Mouse (Mus musculus): ENCODE measurements around the gene Dnaja4. TPM values are rescaled to one million over a fixed set of nuclear protein-coding genes. Genes with fewer than 3 reads are reported as not detected.
A peak's percentile ranks its signal among the peaks of the same experiment; 100 is the strongest.

Dnaja4 gene
- total RNA-seq, 4 experiments from 2014 or later: 25.6 to 30.9 (median 28.1) TPM

- peak; percentile 26 for DNase-seq
Measured at GRCm38 (mm10) chr9:54700174-54700475, 1.5 kb downstream of the Dnaja4 start.

DNA sequence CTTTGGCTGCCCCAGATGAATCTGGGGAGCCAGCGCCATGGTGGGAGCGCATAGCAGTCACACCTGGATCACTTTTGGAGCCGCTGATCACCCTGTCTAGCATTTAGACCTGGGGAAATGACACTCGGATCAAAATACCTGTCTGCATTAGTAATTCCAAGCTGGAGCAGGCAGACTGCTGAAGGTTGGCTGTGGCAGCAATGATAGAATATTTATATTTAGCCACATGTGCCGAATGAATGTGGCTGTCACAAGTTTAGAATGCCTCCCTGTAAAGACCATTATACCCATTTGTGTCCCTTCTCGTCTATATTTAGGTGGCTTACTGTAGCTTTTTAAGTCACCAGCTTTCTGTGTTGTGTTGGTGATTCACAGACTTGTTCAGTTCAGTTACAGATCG lies 2.1 kb downstream of the Dnaja4 start:
- DNase-seq: no peak

DNA sequence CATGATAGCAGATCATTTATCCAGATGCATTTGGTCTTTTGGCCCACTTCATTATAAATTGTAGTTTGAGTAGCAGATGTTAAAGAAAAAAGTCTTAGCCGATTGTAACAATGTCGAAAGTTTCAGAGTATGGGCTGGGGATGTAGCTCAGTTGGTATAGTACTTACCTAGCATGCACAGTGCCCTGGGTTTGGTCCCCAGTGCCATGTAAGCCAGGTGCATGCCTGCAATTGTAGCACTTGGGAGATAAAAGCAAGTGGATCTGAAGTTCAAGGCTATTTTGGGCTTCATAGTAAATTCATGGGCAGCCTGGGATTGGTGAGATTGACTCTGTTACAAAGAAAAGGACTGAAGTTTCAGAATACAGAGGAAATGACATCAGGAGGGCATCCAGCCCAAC lies 3.9 kb downstream of the Dnaja4 start:
- DNase-seq: no peak

DNA sequence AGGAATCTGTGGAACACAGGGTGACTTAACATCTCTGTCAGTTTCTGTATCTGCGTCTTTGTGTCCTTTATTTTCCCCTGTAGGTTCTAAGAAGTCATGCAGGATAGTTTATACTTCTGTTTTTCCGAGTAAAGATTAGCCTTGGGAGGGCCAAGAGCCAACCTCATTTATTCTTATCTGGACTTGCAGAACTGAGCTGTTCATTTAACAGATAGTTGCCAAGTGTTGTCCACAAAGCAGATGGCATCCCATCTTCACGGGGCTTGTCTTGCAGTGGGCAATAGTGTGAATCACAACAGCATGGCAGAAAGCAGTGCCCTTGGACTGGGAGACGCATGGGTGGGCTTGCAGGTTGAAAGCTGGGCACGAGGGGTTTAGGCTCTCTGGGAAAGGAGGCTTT lies 5.7 kb downstream of the Dnaja4 start:
- no peak for DNase-seq

DNA sequence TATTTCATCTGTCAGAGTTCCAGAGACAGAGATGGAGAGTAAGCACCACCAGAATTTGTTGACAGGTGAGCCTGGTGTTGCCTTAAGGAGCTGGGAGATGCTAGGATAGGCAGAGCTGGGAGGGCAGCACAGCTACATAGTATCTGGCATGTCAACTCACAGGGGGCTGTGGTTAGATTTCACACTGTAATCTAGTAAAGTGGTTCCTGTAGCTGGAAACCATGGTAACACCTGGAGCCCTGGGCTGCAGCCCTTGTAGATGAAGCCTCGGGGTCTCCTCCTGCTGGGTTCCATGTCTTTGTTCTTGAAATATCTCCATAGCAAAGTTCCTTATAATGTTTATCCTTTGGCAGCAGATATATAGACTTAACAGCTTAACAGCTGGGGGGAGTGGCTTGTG lies 6.9 kb downstream of the Dnaja4 start:
- no peak for DNase-seq

DNA sequence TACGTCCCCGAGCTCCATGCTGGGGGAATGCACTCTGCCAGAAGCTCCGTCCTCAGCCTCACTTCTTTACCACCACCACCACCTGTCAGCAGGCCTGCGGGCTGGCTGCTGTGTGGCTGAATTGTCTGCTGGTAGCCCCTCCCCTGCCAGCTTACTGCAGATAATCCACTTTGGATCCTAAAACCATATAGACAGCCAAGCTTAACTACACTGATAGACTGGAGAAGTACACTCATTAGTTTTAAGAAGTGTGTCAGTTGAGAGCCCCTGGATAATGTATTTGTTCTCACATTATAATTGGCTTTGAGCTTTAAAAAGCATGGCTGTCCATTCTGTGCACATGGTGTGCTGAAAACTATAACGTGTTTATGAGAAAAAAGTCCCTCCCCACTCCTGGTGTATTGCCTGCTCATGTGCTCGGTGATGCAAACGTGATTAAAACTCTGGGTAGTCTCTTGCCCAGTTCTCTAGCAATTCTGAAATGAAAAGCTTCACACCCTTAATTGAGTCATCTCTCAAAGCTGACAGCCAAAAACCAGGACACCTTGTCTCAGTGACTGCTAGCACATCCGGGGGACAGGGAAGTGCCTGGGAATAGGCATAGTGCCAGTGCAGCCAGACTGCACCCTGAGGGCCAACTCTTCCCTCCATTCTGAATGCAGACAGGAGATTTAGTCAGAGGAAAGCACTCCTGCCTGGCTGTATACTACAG lies 8.8 kb downstream of the Dnaja4 start:
- no peak for DNase-seq

GRCm38 (mm10) chr9:54708085-54708484 lies 9.4 kb downstream of the Dnaja4 start:
- DNase-seq: no peak

DNA sequence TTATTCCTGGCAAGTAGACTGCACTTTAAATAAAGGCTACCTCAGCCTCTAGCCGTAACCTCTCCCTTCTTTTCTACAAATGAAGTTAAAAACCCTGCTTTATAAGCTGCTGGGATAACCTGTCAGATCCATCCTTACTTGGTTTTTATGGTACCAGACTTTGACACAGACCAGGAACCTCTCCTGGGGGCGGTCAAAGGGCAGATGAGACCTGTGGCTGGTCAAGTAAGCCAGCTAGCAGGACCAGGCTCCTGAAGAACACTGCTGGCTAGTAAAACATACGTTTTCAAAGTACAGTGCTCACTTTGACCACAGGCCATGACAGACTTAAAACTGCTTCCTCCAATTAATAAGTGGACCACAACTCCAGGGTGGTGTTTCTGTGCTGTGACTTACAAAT lies 17.1 kb downstream of the Dnaja4 start:
- no peak for DNase-seq

DNA sequence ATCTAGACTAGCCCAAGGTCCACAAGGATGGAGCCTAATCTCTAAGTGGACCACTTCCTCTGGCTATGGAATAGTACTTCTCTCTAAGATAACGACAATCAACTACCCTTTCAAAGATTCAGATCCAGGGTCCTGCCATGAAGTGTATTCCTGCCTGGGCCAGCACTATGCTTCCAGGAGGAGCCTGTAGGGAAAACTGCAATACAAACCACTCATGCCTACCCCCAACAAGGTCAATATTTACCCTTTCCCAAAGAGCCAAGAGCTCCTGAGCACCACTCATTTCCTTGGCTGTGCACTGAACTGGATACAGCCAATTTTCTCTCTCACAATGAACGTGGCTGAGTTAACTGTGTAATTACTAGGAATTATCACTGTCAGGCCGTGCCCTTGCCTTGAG lies 18.9 kb downstream of the Dnaja4 start:
- no peak for DNase-seq

DNA sequence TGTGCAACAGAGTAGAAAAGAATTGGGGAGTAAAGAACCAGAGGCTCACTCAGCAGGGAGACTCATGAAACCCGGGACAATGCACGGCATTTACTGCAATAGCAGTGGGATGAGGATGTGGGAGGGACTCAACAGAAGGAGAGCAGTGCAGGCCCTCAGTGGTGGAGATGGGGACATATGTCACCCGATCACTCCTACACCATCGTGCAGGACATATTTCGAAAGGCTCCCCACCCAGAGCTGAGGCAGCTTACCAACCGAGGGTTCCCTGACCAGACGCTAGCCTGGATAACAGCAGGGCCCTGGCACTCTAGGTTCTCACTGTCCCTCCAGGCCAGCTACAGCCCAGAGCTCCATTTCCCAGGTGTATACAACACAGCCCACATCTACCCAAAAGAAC lies 23.5 kb downstream of the Dnaja4 start:
- DNase-seq: no peak

GRCm38 (mm10) chr9:54722596-54722995 lies 23.9 kb downstream of the Dnaja4 start:
- DNase-seq: no peak

DNA sequence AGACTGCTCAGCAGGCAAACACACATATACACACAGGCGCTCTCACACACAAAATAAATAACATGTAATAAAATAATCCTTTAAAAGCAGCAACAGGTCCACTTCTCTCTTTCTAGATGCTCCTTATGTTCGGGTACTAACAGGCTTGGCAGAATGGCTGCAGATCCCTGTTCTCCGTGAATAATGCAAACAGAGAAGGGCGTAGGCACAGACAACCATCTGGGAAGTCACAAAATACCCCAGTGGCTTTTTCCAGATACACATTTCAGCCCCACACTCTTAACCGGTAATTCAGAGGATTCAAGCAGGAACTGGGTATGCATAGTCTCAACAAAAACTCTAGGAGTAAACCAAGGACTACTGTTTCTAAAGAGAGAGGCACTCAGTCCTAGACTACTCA lies 27.6 kb downstream of the Dnaja4 start:
- DNase-seq: no peak

GRCm38 (mm10) chr9:54732122-54732521 lies 33.4 kb downstream of the Dnaja4 start:
- DNase-seq: no peak

- peak; percentile 95 for DNase-seq
Measured at GRCm38 (mm10) chr9:54733921-54734638, 35.4 kb downstream of the Dnaja4 start, which contains the start of gene Wdr61. TSS of gene Wdr61 (minus strand) at chr9:54734519.

- no peak for DNase-seq
Measured at GRCm38 (mm10) chr9:54734639-54735252, 36.1 kb downstream of the Dnaja4 start.

DNA sequence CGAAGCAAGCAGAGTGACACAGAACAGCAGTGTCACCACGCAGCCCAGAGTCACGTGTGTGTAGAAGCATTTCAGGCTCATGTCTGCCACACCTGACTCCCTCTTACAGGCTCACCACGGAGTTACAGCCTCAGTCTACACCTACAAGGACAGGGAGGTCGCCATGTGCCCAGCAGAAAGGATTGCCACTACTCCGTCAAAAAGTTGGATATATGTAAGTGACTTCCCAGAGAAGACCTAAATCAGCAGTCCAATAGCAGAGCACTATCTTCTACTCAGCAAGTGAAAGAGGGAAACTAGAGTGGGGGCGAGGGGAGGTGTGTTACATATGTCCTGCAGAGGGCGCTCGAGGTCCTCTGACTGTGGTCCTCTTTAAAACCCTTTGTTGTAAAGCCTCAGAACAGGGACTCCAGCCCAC lies 37.6 kb downstream of the Dnaja4 start:
- DNase-seq: no peak

- DNase-seq: no peak
Measured at GRCm38 (mm10) chr9:54738376-54738775, 39.7 kb downstream of the Dnaja4 start.

DNA sequence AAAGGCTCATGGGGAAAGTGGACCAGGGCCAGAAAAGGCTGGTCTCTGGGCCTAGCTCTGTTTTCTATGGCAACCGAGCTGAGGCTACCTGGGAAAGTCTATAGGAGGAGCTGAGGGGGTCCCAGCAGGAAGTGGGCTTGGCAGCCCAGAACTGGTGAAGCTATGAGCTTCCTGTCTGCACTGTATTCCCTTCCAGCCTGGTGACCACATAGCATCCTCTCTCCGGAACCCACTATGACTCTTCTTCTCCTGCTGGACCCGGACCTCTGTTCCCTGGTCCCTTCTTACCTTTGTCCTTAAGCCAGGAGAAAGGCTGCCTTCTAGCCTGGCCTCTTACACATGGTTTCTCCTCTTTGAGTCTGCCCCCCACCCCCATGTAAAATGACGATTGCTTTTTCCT lies 45.2 kb downstream of the Dnaja4 start:
- DNase-seq: no peak

DNA sequence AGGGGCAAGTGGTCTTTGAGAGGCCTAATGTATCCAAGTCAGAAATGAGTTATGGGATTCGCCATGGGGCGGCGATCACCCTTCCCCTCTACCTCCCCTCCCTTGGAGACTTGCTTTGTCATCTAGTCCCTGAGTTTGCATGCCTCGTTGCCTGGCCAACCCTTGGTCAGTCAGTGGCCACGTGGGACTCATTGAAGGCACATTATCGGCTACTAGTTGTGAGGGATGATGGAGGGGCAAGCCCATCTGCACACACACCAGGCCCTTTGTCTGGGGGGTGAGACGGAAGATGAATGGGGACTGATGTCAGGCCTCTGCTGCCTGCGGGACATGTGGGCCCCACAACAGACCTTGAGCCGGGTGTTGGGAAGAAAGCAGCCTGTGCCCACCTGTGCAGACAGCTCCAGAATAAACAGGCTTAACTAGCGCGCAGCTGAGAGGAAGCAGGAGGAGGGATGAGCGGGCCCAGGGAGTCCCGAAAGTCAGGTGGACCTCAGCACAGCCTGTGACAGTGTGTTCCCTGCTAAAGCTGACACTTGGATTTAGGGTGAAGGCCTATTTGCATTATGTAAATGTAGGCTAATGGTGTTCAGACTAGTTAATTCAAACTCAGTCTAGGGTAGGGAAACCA lies 47.2 kb downstream of the Dnaja4 start:
- DNase-seq: no peak

GRCm38 (mm10) chr9:54750215-54750981 lies 51.7 kb downstream of the Dnaja4 start:
- no peak for DNase-seq

DNA sequence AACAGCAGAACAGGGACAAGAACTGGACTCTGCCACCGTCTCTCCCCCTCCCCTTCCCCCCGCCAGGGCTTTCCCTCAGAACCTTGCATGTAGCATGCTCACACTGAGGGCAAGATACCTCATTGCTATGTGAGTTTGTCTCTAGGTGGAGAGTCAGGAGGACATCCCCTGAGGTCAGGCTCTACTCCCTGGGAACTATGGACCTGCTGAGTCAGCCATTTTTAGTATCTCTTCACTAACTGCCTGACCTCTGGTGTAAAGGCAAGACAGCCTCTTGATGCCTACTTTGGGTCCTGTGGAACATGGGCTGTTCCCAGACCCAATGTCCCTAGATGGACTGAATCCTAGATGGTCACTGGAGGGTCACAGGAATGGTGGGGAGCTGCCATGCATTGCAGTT lies 53.0 kb downstream of the Dnaja4 start:
- DNase-seq: no peak

- DNase-seq: no peak
Measured at GRCm38 (mm10) chr9:54752201-54752943, 53.7 kb downstream of the Dnaja4 start.

Data from adrenal gland, adult 8-10 months (tissue).